Mouse (Mus musculus) heart, embryonic 10.5 days (tissue): Measurements from ENCODE around the gene Pdxk. TPM values are rescaled to one million over a fixed set of nuclear protein-coding genes. Genes with fewer than 3 reads are reported as not detected.
A peak's percentile ranks its signal among the peaks of the same experiment; 100 is the strongest.
"Not testable (repeated sequence)": the region's sequence is repeated elsewhere in the genome, so short reads cannot be mapped to it uniquely, and the experiment has no call there.

Experiments
- DNase-seq: peaks from one replicate; pipeline ENCODE4 v3.0.0-alpha.2; 2017; ENCODE audit warnings: low spot score
- H3K27ac ChIP-seq: fragments of 300-500 bp; sonication (generic); 2 replicates; pipeline ENCODE4 v1.5.1; 2016; ENCODE audit warnings: mild to moderate bottlenecking
- H3K27me3 ChIP-seq: fragments of 300-500 bp; sonication (generic); 2 replicates; pipeline ENCODE4 v1.6.1; 2016; ENCODE audit warnings: mild to moderate bottlenecking; ENCODE audit not compliant: poor library complexity, insufficient read depth, severe bottlenecking
- H3K36me3 ChIP-seq: fragments of 300-500 bp; sonication (generic); 2 replicates; pipeline ENCODE4 v1.6.1; 2016; ENCODE audit warnings: mild to moderate bottlenecking, moderate library complexity
- H3K4me1 ChIP-seq: fragments of 300-500 bp; sonication (generic); 2 replicates; pipeline ENCODE4 v1.6.1; 2016; ENCODE audit warnings: mild to moderate bottlenecking
- H3K4me3 ChIP-seq: fragments of 300-500 bp; sonication (generic); 2 replicates; pipeline ENCODE4 v1.5.1; 2016; ENCODE audit warnings: mild to moderate bottlenecking, moderate library complexity
- H3K9me3 ChIP-seq: fragments of 300-500 bp; sonication (generic); 2 replicates; pipeline ENCODE4 v1.6.1; 2016; ENCODE audit warnings: mild to moderate bottlenecking, moderate library complexity
- WGBS: fragments of 180-500 bp; shearing (Covaris S2); methylation state at CpG from one replicate; pipeline ENCODE4 v1.1.7; 2016; 5-methylcytosine and 5-hydroxymethylcytosine counted together
- polyA plus RNA-seq: library from polyadenylated mRNA; unstranded; fragments of >200 nt; fragmentation: Nextera tagmentation; extraction: Ambion mirVana; gene quantifications from 2 replicates; pipeline ENCODE4 v1.2.1, GENCODE M21; 2016

Gene Pdxk
- polyA plus RNA-seq: 6.5 and 7.0 TPM in 2 replicates

DNA sequence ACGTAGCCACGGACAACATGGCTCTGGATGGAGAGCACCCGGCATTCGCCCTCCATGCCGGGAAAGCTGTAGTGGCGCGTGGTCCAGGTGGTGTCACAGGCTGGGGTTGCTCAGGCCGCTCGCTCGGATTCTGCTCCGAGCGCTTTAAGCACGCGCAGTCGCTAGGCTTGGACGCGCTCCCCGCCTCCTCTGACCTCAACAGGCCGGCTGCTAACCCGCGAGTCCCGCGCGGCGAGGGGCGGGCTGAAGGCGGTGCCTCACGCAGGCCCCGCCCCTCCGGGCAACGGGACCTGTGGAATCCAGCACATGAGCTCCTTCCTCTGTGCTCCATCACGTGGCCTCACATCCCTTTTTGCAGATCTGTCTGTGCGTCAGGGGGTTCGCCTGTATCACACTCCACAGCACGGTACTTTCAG is at the start of gene Pdxk:
Gene Pdxk, minus strand, starts transcription at position 184 of the 416 bp plus-strand sequence.
- H3K9me3 ChIP-seq: no peaks in the 10 kb centered on the region
- H3K36me3 ChIP-seq: no peaks in the 10 kb centered on the region
- H3K27ac ChIP-seq: peak within 1 kb of the TSS; percentile 87
- H3K4me1 ChIP-seq: peaks cover 25% of the 10 kb centered on the region
- WGBS: 0% methylated on average over 35 of the region's 35 CpGs
- DNase-seq: peak; percentile 96
- H3K4me3 ChIP-seq: peak within 1 kb of the TSS; percentile 75
- peaks cover 18% of the 10 kb centered on the region for H3K27me3 ChIP-seq

DNA sequence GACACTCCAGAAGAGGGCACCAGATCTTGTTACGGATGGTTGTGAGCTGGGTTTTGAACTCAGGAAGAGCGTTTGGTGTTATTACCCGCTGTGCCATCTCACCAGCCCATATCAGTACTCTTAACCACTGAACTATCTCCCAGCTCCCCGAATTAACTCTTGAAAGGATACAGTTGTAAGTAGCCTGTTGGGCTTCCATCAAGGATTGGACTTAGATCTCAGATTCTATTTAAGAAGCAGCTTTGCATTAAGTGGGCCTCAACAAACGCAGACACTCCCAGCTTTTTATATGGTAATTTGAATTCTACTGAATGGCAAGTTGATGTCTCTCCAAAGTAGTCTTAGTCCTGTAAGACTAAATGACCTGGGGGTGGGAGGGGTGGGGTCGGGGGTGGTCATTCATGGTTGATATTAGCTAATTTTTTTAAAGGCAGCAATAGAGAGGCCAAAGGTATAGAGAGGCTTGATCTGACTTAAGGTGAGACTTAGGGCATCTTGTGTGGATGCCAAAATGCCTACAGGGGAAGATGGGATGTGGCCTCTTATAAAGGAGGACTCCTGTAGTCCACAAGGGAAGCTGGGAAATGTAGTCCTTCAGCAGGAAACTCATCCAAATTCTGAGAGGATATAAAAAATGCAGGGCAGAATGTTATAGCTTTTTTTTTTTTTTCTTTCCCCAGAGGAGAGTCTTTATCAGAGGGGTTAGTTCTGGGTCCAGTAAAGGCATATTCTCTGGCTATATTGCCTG is 38.4 kb upstream of the Pdxk start:
- Histone ChIP-seq H3K36me3 (no peaks in the 10 kb centered on the region), H3K4me1 (no peaks in the 10 kb centered on the region), H3K27me3 (no peaks in the 10 kb centered on the region), H3K27ac (no peak overlapping the region), H3K9me3 (no peaks in the 10 kb centered on the region), H3K4me3 (no peak overlapping the region)
- no peak for DNase-seq
- 69% methylated on average over 6 of the region's 6 CpGs for WGBS

DNA sequence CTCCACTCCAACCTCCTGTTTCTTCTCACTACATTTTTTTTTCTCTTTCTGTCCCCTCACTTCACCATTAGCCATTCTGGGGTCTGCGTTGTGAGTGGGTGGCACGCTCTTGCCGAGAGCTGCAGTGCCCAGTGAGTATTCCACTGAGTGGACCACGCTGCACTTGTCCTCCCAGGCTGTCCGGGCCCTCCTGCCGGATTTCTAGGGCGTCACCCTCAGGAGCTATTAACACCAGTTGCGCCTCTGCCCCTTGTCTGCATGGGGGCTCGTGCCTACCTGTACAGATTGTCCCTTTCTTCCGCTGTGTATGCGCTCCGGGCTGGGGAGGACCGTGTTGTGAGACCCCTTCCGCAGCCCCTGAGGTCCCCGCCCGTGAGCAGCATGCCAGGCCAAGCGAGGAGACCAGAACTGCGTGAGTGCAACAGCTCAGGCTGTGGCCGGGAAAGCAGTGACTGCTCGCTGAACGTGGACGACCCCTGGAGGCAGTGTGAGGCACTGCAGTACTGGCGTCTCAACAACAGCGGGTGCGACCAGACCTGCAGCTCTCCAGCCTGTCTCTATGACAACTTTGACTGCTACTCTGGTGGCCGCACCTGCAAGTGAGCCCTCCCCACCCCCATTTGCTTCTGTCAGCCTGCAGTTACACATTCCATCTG is 22.8 kb upstream of the Pdxk start:
- Histone ChIP-seq H3K27ac (peak overlapping the region; percentile 62; the same call in 1 of the 2 replicates), H3K9me3 (no peaks in the 10 kb centered on the region), H3K36me3 (no peaks in the 10 kb centered on the region), H3K27me3 (peaks cover 37% of the 10 kb centered on the region), H3K4me1 (peaks cover 7% of the 10 kb centered on the region), H3K4me3 (peak overlapping the region; percentile 53)
- peak; percentile 91 for DNase-seq
- WGBS: 10% methylated on average over 26 of the region's 26 CpGs

DNA sequence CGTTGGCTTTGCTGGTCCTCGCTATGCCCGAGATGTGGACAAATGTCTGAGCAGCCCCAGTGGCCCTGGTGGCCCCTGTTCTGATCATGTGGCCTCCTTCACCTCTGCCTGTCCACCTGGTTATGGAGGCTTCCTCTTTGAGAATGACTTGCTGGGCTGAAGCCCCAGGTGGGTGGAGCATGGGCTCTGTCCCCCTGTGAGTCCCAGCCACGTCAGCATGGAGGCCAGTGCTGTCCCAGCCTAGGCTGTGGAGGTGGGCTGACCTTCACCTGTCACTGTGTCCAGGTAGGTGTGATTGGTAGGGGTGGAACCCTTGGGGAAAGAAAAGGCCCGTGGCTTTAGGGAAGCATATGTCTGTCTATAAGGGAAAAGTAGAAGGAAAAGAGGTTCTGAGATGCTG is 22.1 kb upstream of the Pdxk start:
- Histone ChIP-seq H3K9me3 (no peaks in the 10 kb centered on the region), H3K27ac (no peak overlapping the region), H3K36me3 (no peaks in the 10 kb centered on the region), H3K27me3 (peaks cover 41% of the 10 kb centered on the region), H3K4me3 (no peak overlapping the region), H3K4me1 (peaks cover 14% of the 10 kb centered on the region)
- no peak for DNase-seq
- WGBS: 69% methylated on average over 5 of the region's 5 CpGs

DNA sequence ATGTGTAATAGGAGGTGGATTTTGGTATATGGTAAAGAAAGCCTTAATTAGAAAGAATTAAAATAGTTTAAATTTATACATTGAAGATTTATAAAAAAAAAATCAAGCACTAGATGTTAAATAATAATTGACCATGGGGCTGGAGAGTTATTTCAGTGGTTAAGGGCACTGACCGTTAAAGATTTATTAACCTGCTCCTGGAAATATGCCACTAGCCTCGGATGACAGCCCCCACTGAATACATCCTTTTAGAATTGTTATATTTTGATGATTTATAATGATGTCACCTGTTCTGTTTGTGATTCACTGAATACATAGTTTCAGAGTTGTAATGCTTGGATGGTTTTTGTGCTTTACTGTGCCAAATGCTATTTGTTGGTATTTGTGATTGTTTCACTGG is 20.6 kb upstream of the Pdxk start:
- H3K36me3 ChIP-seq, H3K27ac ChIP-seq, DNase-seq, H3K9me3 ChIP-seq, H3K4me3 ChIP-seq: not testable (repeated sequence)
- Histone ChIP-seq H3K4me1 (peaks cover 20% of the 10 kb centered on the region), H3K27me3 (peaks cover 46% of the 10 kb centered on the region)
- WGBS: 62% methylated on average over 2 of the region's 2 CpGs

DNA sequence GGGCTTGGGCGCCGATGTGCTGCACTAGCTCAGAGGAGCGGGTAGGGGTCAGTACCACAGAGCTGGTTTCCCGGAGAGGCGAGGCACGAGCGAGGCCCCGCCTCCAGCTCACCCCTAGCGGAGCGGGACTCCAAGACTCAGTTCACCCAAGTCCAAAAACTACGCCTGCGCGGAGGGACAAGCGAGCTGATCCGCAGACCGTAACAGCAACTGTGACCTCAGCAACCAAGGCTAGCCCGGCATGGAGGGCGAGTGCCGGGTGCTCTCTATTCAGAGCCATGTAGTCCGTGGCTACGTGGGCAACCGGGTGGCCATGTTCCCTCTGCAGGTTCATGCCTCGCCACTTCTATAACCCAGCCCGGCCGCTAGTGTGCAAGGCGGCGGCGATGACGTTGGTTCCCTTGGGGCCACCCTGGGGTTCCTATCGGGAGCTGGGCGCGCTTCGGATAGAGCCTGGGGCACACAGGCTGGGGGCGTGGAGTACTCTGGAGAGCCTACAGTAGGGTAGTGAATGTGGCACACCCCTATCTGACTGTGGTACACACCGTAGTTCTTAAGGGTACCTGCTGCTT is 17.2 kb upstream of the Pdxk start:
- DNase-seq: peak; percentile 94
- H3K4me1 ChIP-seq: peaks cover 13% of the 10 kb centered on the region
- peak overlapping the region; percentile 78 for H3K27ac ChIP-seq
- WGBS: under 1% methylated on average over 35 of the region's 35 CpGs
- H3K36me3 ChIP-seq: no peaks in the 10 kb centered on the region
- H3K9me3 ChIP-seq: no peaks in the 10 kb centered on the region
- H3K4me3 ChIP-seq: peak overlapping the region; percentile 69
- peaks cover 49% of the 10 kb centered on the region for H3K27me3 ChIP-seq

DNA sequence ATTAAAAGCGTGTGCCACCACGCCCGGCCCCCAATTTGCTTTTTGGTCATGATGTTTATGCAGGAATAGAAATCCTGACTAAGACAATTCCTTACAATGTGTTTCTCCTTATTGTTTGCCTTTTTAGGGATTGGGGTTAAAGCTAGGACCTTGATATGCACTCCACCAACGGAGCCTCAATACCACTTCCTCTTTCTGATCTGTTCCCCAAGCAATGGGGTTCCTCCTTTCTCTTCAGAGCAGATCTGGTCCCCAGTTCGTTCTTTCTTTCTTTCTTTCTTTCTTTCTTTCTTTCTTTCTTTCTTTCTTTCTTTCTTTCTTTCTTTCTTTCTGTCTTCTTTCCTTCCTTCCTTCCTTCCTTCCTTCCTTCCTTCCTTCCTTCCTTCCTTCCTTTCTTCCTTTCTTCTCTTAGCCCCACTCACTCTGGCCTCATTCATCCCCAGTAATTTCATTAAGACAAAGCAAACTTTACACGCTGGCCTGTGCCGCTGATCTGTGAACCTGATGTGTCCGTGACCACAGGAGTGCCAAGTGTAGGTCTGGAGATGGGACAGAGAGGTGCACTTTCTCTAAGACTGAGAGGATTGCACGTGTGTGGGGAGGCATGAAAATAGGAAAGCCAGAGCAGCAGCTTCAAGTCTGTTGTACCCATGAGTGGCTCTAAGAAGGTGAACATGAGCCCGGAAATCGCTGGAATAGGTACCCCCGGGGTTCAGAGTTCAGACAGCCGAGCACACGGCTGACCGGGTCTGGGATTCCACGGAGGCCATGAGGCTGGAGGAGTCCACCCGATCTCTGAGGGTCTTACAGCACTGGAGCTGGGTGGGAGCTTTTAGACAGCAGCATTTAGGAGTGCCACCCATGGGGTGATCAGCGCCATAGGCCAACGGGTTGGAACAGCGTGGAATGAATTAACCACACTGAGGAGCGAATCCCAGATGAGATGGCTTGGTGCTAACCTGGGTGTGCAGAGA is 16.5 kb upstream of the Pdxk start:
- WGBS: 37% methylated on average over 21 of the region's 21 CpGs
- H3K36me3 ChIP-seq: no peaks in the 10 kb centered on the region

DNA sequence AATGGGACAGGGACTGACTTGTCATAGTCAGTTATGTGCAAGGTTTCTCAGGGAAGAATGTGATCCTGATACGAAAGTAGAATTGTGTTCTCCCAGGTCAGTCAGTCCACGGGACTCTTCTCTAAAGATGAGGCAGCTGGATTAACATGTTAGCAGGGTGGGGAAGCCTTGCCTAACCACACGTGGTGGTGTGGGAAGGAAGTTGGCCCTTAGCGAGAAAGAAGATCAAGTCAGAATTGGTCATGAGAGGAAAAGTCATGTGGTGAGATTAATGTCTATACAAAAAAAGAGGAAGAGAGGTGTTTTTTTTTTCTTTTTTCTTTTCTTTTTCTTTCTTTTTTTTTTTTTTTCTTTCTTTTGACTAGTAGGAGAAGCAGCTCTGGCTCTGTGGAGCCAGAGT is 12.0 kb upstream of the Pdxk start:
- no peak for DNase-seq
- Histone ChIP-seq H3K27ac (no peak overlapping the region), H3K27me3 (peaks cover 13% of the 10 kb centered on the region; the same call in 1 of the 2 replicates), H3K4me3 (no peak overlapping the region), H3K4me1 (peaks cover 6% of the 10 kb centered on the region; the same call in 1 of the 2 replicates), H3K36me3 (no peaks in the 10 kb centered on the region), H3K9me3 (no peaks in the 10 kb centered on the region)
- WGBS: 69% methylated on average over 4 of the region's 4 CpGs

More for the DNA sequence above, 16.5 kb upstream of the Pdxk start:
- peak overlapping the region; percentile 78; the same call in 1 of the 2 replicates for H3K27ac ChIP-seq
- no peak for DNase-seq
- H3K4me1 ChIP-seq: peaks cover 13% of the 10 kb centered on the region
- no peaks in the 10 kb centered on the region for H3K9me3 ChIP-seq
- H3K4me3 ChIP-seq: peak overlapping the region; percentile 69
- peaks cover 41% of the 10 kb centered on the region for H3K27me3 ChIP-seq

DNA sequence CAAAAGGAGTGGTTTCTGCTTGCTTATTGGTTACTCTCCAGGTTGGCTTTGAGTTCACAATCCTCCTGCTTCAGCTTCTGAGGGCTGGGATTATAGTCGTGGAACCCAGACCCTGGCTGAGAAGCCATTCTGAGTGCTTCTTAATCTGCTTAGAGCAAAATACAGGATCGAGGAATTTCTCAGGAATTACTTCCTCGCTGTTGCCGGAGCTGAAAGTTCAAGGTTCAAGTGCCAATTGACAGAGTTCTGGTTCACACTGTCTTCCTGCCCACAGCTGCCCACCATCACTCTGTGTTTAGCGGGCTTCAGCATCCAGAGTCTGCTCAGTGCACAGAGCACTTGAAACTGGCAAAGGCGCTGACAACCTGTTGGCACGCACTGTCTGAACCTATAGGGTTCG is 10.0 kb upstream of the Pdxk start:
- WGBS: 61% methylated on average over 8 of the region's 8 CpGs
- Histone ChIP-seq H3K9me3 (no peaks in the 10 kb centered on the region), H3K27ac (no peak overlapping the region), H3K36me3 (no peaks in the 10 kb centered on the region), H3K4me1 (0 out of 2 replicates have a peak, but pooled peaks cover 6% of the 10 kb centered on the region), H3K27me3 (peaks cover 3% of the 10 kb centered on the region; the same call in 1 of the 2 replicates), H3K4me3 (no peak overlapping the region)
- DNase-seq: no peak

DNA sequence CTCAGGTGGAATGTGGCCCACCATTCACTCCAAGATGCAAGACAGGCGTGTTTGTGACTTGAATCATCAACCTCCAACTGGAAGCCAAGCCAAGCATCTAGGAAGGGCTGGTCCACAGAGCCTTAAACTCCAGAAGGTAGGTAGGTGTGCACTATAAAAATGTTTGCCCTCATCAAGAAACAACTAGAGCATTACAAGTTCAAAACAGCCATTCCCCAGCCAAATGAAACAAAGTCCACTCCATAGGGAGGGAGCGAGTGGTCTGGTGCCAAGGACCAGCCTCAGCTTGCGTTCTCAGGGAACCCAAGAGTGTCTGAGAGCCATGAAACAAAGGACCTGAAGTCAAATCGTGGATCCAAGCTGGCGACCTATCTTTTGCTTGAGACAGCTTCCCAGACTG is 8.7 kb upstream of the Pdxk start:
- no peak for DNase-seq
- no peak overlapping the region for H3K4me3 ChIP-seq
- WGBS: 37% methylated on average over 5 of the region's 5 CpGs
- no peaks in the 10 kb centered on the region for H3K27me3 ChIP-seq
- no peaks in the 10 kb centered on the region for H3K36me3 ChIP-seq
- 0 out of 2 replicates have a peak, but pooled peaks cover 6% of the 10 kb centered on the region for H3K4me1 ChIP-seq
- H3K9me3 ChIP-seq: no peaks in the 10 kb centered on the region
- no peak overlapping the region for H3K27ac ChIP-seq

DNA sequence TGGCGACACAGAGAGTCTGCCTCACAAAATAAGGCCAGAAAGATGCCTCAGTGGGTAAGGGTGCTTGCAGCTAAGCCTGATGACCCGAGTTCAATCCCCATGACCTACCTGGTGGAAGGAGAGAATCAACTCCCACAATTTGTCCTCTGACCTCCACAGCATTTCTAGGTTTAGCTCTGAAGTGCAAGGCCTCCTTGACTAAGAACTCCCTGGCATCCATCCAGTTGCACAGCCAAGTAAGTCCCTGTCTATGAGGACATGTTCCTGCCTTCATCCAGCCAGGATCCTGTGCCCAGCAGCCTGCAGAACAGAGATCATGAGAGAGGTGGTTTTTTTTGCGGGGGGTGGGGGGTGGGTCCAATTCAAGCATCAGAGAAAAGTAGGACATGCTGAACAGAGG is 7.3 kb upstream of the Pdxk start:
- H3K9me3 ChIP-seq: no peaks in the 10 kb centered on the region
- H3K27ac ChIP-seq: no peak overlapping the region
- DNase-seq: no peak
- 0 out of 2 replicates have a peak, but pooled peaks cover 6% of the 10 kb centered on the region for H3K4me1 ChIP-seq
- no peaks in the 10 kb centered on the region for H3K36me3 ChIP-seq
- 84% methylated on average over 3 of the region's 3 CpGs for WGBS
- no peak overlapping the region for H3K4me3 ChIP-seq
- no peaks in the 10 kb centered on the region for H3K27me3 ChIP-seq

DNA sequence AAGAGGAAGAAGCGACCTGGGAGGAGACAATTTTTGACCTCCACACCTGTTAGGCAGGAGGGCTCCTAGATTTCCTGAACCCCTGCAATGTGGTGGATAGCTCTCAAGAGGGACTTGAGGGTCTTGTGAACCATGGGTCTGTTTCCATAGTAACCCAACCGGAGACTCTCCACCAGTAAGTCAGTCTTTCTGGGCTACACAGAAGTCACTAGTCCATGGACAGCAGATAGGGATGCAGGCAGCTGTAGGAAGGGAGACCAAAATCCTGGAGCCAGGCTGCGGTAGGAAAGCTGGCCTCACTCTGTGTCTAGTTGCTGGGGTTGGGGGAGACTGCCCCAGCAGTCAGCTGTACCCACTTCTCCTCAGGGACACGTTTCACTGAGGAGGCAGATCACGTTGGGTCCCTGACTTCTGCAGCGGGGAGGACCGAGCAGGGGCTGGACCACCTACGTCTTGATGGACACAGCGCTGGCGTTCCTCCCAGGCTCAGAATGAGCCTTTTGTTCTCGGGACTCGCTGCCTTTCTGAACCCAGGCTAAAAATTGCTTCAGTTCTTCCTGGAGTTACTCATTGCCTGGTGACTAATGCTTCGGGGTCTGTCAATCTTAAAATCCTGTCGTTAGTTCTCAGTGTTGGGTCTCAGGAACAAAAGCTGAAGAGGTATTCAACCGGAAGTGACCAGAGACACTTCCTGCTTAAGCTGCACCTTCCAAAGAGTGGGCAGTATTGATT is 6.0 kb upstream of the Pdxk start:
- Histone ChIP-seq H3K4me3 (no peak overlapping the region), H3K27ac (no peak overlapping the region), H3K9me3 (no peaks in the 10 kb centered on the region), H3K27me3 (no peaks in the 10 kb centered on the region), H3K4me1 (0 out of 2 replicates have a peak, but pooled peaks cover 6% of the 10 kb centered on the region), H3K36me3 (no peaks in the 10 kb centered on the region)
- 49% methylated on average over 15 of the region's 15 CpGs for WGBS
- peak; percentile 83 for DNase-seq
